ENCODE assay signal across 10 mouse cellular contexts in genomic region chr6:57533410-57533809, GRCm38 (mm10). TPM values are rescaled to one million over a fixed set of nuclear protein-coding genes. Genes with fewer than 3 reads are reported as not detected.
DNase-seq lines count a peak whose midpoint lies in the region; ATAC-seq and TF ChIP-seq lines count a peak whose summit lies in the region.
"Had no signal": no experiment of that assay in that cellular context is flagged by ENCODE, and none has a peak within 500 bp of the region (broad histone marks: within the 10 kb centered on the region; RNA-seq: fewer than 3 reads in every experiment).

No protein-coding gene starts in this region.

- no peaks in the 10 kb centered on the region for H3K79me2 ChIP-seq in MEL (ENCODE audit: control insufficient read depth, insufficient read depth, low read length, poor library complexity)

- peak overlapping the region; percentile 93 for H3K27ac ChIP-seq in heart, postnatal 0 days (ENCODE audit: low read depth)
- no peak overlapping the region for H3K27ac ChIP-seq in MEL (ENCODE audit: control insufficient read depth, low read depth, low read length)
- no peak overlapping the region for H3K27ac ChIP-seq in forebrain, embryonic 15.5 days (replicated peaks)
- no peak overlapping the region for H3K27ac ChIP-seq in liver, embryonic 14.5 days

- peak overlapping the region; percentile 94 for H3K4me2 ChIP-seq in heart, postnatal 0 days (ENCODE audit: low read depth, low read length)
- H3K4me2 ChIP-seq in forebrain, embryonic 15.5 days (replicated peaks): peak overlapping the region; percentile 86; the same call in 1 of the 2 replicates
- H3K4me2 ChIP-seq in liver, embryonic 14.5 days (ENCODE audit: low read depth): peak overlapping the region; percentile 74

- peak overlapping the region; percentile 76 for H3K9ac ChIP-seq in heart, postnatal 0 days (replicated peaks; ENCODE audit: low read depth, low read length)
- H3K9ac ChIP-seq in MEL (ENCODE audit: control insufficient read depth, low read depth, low read length, poor library complexity, severe bottlenecking): peak overlapping the region; percentile 66
- H3K9ac ChIP-seq in forebrain, embryonic 15.5 days (replicated peaks): no peak overlapping the region
- no peak overlapping the region for H3K9ac ChIP-seq in liver, embryonic 14.5 days (replicated peaks)

- intact Hi-C loops in heart, postnatal 14 days (cut with DNase I): loop anchor here (10.0 kb wide), 3 partner anchors 171 to 819 kb away; partner anchors contain the start of genes Avl9, Lancl2, Nt5c3 and Vmn1r4

- H3K27me3 ChIP-seq in heart, postnatal 0 days (ENCODE audit: control insufficient read depth, insufficient read depth, low read length): no peaks in the 10 kb centered on the region
- no peaks in the 10 kb centered on the region for H3K27me3 ChIP-seq in MEL (ENCODE audit: control insufficient read depth in 1 of 2, insufficient read depth in 2 of 2, low read length in 2 of 2)
- H3K27me3 ChIP-seq in forebrain, embryonic 15.5 days: no peaks in the 10 kb centered on the region
- H3K27me3 ChIP-seq in liver, embryonic 14.5 days (ENCODE audit: control insufficient read depth, insufficient read depth, low read length): no peaks in the 10 kb centered on the region

- no peak for TF ChIP-seq EP300 in heart, postnatal 0 days (IDR thresholded peaks at IDR 0.05; ENCODE audit: low read depth)
- TF ChIP-seq EP300 in MEL (IDR thresholded peaks at IDR 0.05; ENCODE audit: low read depth in 1 of 2, low read length in 2 of 2): peak; percentile 68 to 74; a peak in 3 of 4 replicates
- no peak for TF ChIP-seq EP300 in liver, embryonic 14.5 days (IDR thresholded peaks at IDR 0.05; ENCODE audit: low read depth)

- no peaks in the 10 kb centered on the region for H3K36me3 ChIP-seq in heart, postnatal 0 days (replicated peaks; ENCODE audit: control insufficient read depth, insufficient read depth, low read length)
- peaks cover 0 to 21% of the 10 kb centered on the region in 2 experiments; a peak in 2 of 4 replicates for H3K36me3 ChIP-seq in MEL (ENCODE audit: control insufficient read depth in 1 of 2, insufficient read depth in 2 of 2, low read length in 2 of 2)
- H3K36me3 ChIP-seq in forebrain, embryonic 15.5 days: no peaks in the 10 kb centered on the region
- H3K36me3 ChIP-seq in liver, embryonic 14.5 days (replicated peaks; ENCODE audit: control insufficient read depth, insufficient read depth, low read depth): no peaks in the 10 kb centered on the region

- WGBS in heart, postnatal 0 days: 5% methylated on average over 2 of the region's 2 CpGs
- 63% methylated on average over 2 of the region's 2 CpGs for WGBS in forebrain, embryonic 15.5 days
- WGBS in liver, embryonic 14.5 days (ENCODE audit: insufficient replicate concordance): 25% methylated on average over 2 of the region's 2 CpGs

- H3K4me3 ChIP-seq in heart, postnatal 0 days (ENCODE audit: low read depth, low read length): peak overlapping the region; percentile 74
- peak overlapping the region; percentile 72 to 80 for H3K4me3 ChIP-seq in MEL (ENCODE audit: control insufficient read depth in 1 of 2, insufficient read depth in 1 of 2, low read depth in 2 of 2, low read length in 2 of 2)
- H3K4me3 ChIP-seq in forebrain, embryonic 15.5 days: no peak overlapping the region
- no peak overlapping the region for H3K4me3 ChIP-seq in liver, embryonic 14.5 days (ENCODE audit: insufficient read depth in 1 of 2, low read depth in 2 of 2, low read length in 2 of 2)

- no peak for TF ChIP-seq RAD21 in MEL (IDR thresholded peaks at IDR 0.05; ENCODE audit: low read depth, low read length)

- no peak for DNase-seq in heart, postnatal 0 days (ENCODE audit: low spot score)
- no peak for DNase-seq in heart, postnatal 14 days
- peak; percentile 58 for DNase-seq in MEL (ENCODE audit: low read depth, low spot score)
- DNase-seq in liver, embryonic 14.5 days (ENCODE audit: low read depth in 3 of 3, low spot score in 3 of 3): no peak
- DNase-seq in frontal cortex, adult 2 months (ENCODE audit: extremely low spot score in 1 of 2, low spot score in 1 of 2): no peak
- no peak for DNase-seq in spleen, adult 18-20 months
- DNase-seq: cerebellum, adult 11 months had no signal

- H3K4me1 ChIP-seq in heart, postnatal 0 days (ENCODE audit: control insufficient read depth, insufficient read depth): peaks cover 23% of the 10 kb centered on the region
- peaks cover 7 to 14% of the 10 kb centered on the region in 2 experiments for H3K4me1 ChIP-seq in MEL (ENCODE audit: control insufficient read depth in 1 of 2, insufficient read depth in 2 of 2, low read length in 2 of 2)
- peaks cover 17% of the 10 kb centered on the region for H3K4me1 ChIP-seq in forebrain, embryonic 15.5 days
- H3K4me1 ChIP-seq in liver, embryonic 14.5 days (replicated peaks; ENCODE audit: control insufficient read depth in 2 of 2, insufficient read depth in 2 of 2, low read length in 1 of 2): peaks cover 0 to 11% of the 10 kb centered on the region in 2 experiments; a peak in 2 of 4 replicates

- TF ChIP-seq CTCF in heart, postnatal 0 days (IDR thresholded peaks at IDR 0.05; ENCODE audit: low read depth): no peak
- TF ChIP-seq CTCF in MEL (IDR thresholded peaks at IDR 0.05 in 2 of 3, conservative IDR thresholded peaks at IDR 0.05 in 1 of 3; ENCODE audit: control insufficient read depth in 1 of 3, insufficient read depth in 1 of 3, low read depth in 2 of 3, low read length in 3 of 3, poor library complexity in 1 of 3, severe bottlenecking in 1 of 3): no peak
- no peak for TF ChIP-seq CTCF in liver, embryonic 14.5 days (IDR thresholded peaks at IDR 0.05; ENCODE audit: low read depth)

- no peak for TF ChIP-seq POLR2A in MEL (IDR thresholded peaks at IDR 0.05; ENCODE audit: control insufficient read depth in 1 of 2, insufficient read depth in 1 of 2, low read depth in 1 of 2, low read length in 2 of 2, poor library complexity in 1 of 2)

- ATAC-seq in heart, postnatal 0 days (ENCODE audit: insufficient read depth, low read depth): no peak
- no peak for ATAC-seq in forebrain, embryonic 15.5 days (replicated peaks)
- ATAC-seq in liver, embryonic 14.5 days (ENCODE audit: insufficient read depth): no peak
- no peak for ATAC-seq in megakaryocyte-erythroid progenitor cell, adult 5-6 weeks (replicated peaks; ENCODE audit: low FRiP score, low TSS enrichment, poor library complexity, severe bottlenecking)
- ATAC-seq: inflammation-experienced regulatory T-cells, adult 6 months had no signal

- no peaks in the 10 kb centered on the region for H3K9me3 ChIP-seq in heart, postnatal 0 days (replicated peaks; ENCODE audit: control insufficient read depth, low read length)
- no peaks in the 10 kb centered on the region for H3K9me3 ChIP-seq in MEL (replicated peaks; ENCODE audit: insufficient read depth, low read length)
- H3K9me3 ChIP-seq in forebrain, embryonic 15.5 days: no peaks in the 10 kb centered on the region
- no peaks in the 10 kb centered on the region for H3K9me3 ChIP-seq in liver, embryonic 14.5 days (ENCODE audit: control insufficient read depth, low read length)

TF ChIP-seq in MEL, 35 proteins besides CTCF, POLR2A, EP300 and RAD21:
- TF ChIP-seq ETS1 (IDR thresholded peaks at IDR 0.05; ENCODE audit: low read depth, low read length): peak; percentile 68
- TF ChIP-seq ZNF384 (IDR thresholded peaks at IDR 0.05; ENCODE audit: low read depth, low read length): no peak
- no peak for TF ChIP-seq MXI1 (IDR thresholded peaks at IDR 0.05; ENCODE audit: low read depth, low read length)
- peak; percentile 77 for TF ChIP-seq MAFK (IDR thresholded peaks at IDR 0.05; ENCODE audit: borderline replicate concordance, low read depth, low read length)
- 0 out of 2 replicates have a peak, but pooled peaks have one; percentile 50 for TF ChIP-seq RCOR1 (IDR thresholded peaks at IDR 0.05; ENCODE audit: low read depth, low read length)
- TF ChIP-seq TCF12 (IDR thresholded peaks at IDR 0.05; ENCODE audit: low read depth, low read length): 0 out of 2 replicates have a peak, but pooled peaks have one; percentile 22
- TF ChIP-seq ZMIZ1 (IDR thresholded peaks at IDR 0.05; ENCODE audit: low read depth, low read length): no peak
- peak; percentile 25; the same call in 1 of the 2 replicates for TF ChIP-seq GATA1 (IDR thresholded peaks at IDR 0.05; ENCODE audit: low read depth, low read length)
- TF ChIP-seq SIN3A (IDR thresholded peaks at IDR 0.05; ENCODE audit: low read length): peak; percentile 64; the same call in 1 of the 2 replicates
- TF ChIP-seq BHLHE40 (IDR thresholded peaks at IDR 0.05; ENCODE audit: borderline replicate concordance, low read depth, low read length): no peak

RNA-seq across cellular contexts. Expression of gene Ppm1k, which starts 1.9 kb away (rescaled TPM):
- 33.7 and 35.8 TPM in 2 replicates for total RNA-seq in heart, postnatal 0 days (2014; rRNA removed; ENCODE audit: low replicate concordance)
- polyA plus RNA-seq in heart, postnatal 0 days (2015; fragmentation: Nextera tagmentation; extraction: Ambion mirVana): 10.9 and 11.3 TPM in 2 replicates
- 10 to 100 TPM; 36.2 to 43.8 TPM for total RNA-seq in heart, postnatal 14 days (2021)
- total RNA-seq in MEL (2012; rRNA removed): 1.5 and 2.1 TPM in 2 replicates
- 1 to 10 TPM in 1 of 2 experiments, not detected in 1; 1.3 TPM for polyA plus RNA-seq in MEL (2012; ENCODE audit: insufficient read depth in 1 of 2, insufficient read length in 2 of 2, low read depth in 1 of 2, low replicate concordance in 2 of 2, missing spikeins in 1 of 2)
- 7.0 and 7.8 TPM in 2 replicates for polyA plus RNA-seq in forebrain, embryonic 15.5 days (2015; fragmentation: Nextera tagmentation; extraction: Ambion mirVana)
- polyA plus RNA-seq in liver, embryonic 14.5 days (2012; rRNA removed): 1.6 and 4.5 TPM in 2 replicates
- polyA plus RNA-seq in liver, embryonic 14.5 days (2014; fragmentation: Nextera tagmentation; extraction: Ambion mirVana): 2.8 and 3.3 TPM in 2 replicates
- polyA plus RNA-seq in frontal cortex, adult 2 months (2012; rRNA removed): 32.9 and 35.2 TPM in 2 replicates
- 0.79 and 2.2 TPM in 2 replicates for total RNA-seq in megakaryocyte-erythroid progenitor cell, adult 5-6 weeks (2014; fragmentation: Nextera tagmentation)
- total RNA-seq in megakaryocyte-erythroid progenitor cell, adult 5-6 weeks (2017): 6.1 and 15.3 TPM in 2 replicates

RNA-seq across cellular contexts. Expression of gene Herc6, which starts 47.4 kb away (rescaled TPM):
- 10.8 and 11.8 TPM in 2 replicates for total RNA-seq in heart, postnatal 0 days (2014; rRNA removed; ENCODE audit: low replicate concordance)
- polyA plus RNA-seq in heart, postnatal 0 days (2015; fragmentation: Nextera tagmentation; extraction: Ambion mirVana): 2.7 and 3.7 TPM in 2 replicates
- 1 to 10 TPM; 2.4 TPM for total RNA-seq in heart, postnatal 14 days (2021)
- total RNA-seq in MEL (2012; rRNA removed): 2.0 and 2.4 TPM in 2 replicates
- 1 to 10 TPM in 1 of 2 experiments, not detected in 1; 5.1 TPM for polyA plus RNA-seq in MEL (2012; ENCODE audit: insufficient read depth in 1 of 2, insufficient read length in 2 of 2, low read depth in 1 of 2, low replicate concordance in 2 of 2, missing spikeins in 1 of 2)
- polyA plus RNA-seq in forebrain, embryonic 15.5 days (2015; fragmentation: Nextera tagmentation; extraction: Ambion mirVana): 1.6 and 2.4 TPM in 2 replicates
- 1.3 and 2.3 TPM in 2 replicates for polyA plus RNA-seq in liver, embryonic 14.5 days (2012; rRNA removed)
- 2.7 and 3.7 TPM in 2 replicates for polyA plus RNA-seq in liver, embryonic 14.5 days (2014; fragmentation: Nextera tagmentation; extraction: Ambion mirVana)
- polyA plus RNA-seq in frontal cortex, adult 2 months (2012; rRNA removed): 6.8 and 8.1 TPM in 2 replicates
- 13.8 and 35.6 TPM in 2 replicates for total RNA-seq in megakaryocyte-erythroid progenitor cell, adult 5-6 weeks (2014; fragmentation: Nextera tagmentation)
- total RNA-seq in megakaryocyte-erythroid progenitor cell, adult 5-6 weeks (2017): 11.6 and 18.1 TPM in 2 replicates

Comparison
In these comparisons a context has a peak if more than half of its experiments do, and no peak if none do; other contexts are left out.
1. H3K4me3 ChIP-seq: peak in heart, postnatal 0 days (single experiment) and MEL (2 of 2); none in forebrain, embryonic 15.5 days (single experiment) and liver, embryonic 14.5 days (0 of 2).
2. H3K9ac ChIP-seq: peak in heart, postnatal 0 days (single experiment) and MEL (single experiment); none in forebrain, embryonic 15.5 days (single experiment) and liver, embryonic 14.5 days (single experiment).
3. Peak in every context shown above with its lines, with median percentiles within 50 percentile points of each other: H3K4me2 ChIP-seq.